Mouse (Mus musculus): ENCODE data around the gene Dnaja3.

DNA sequence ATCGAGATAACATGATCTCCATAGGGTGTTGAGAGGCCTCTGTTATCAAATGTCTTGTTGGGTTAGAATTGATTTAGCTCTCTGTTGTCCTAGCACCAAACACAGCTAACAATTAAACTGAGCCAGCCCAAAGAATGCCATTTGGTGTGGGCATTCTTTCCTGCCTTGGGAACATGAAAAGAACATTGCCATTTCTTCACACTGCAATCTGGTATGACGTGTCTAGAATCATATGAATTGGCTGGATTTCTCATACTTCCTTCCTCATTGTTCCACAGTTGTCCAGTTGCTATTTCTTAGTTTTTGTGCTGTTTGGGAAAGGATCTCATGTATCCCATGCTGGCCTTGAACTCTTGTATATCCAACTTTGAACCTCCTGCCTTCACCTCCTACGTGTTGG lies 114.3 kb downstream of the Dnaja3 start:
- TF ChIP-seq CTCF (IDR thresholded peaks at IDR 0.05; ENCODE audit: low read depth) (no peak), EP300 (IDR thresholded peaks at IDR 0.05; ENCODE audit: low read depth) (no peak)
